Mouse (Mus musculus) forebrain, embryonic 14.5 days (tissue): ENCODE results near the gene Folr1. TPM values are rescaled to one million over a fixed set of nuclear protein-coding genes. Genes with fewer than 3 reads are reported as not detected.

ENCODE experiments used
- ATAC-seq: fragments of 200-750 bp; cut with Nextera tagmentation; 2 replicates; pipeline ENCODE4 v1.8.0; 2017; ENCODE audit warnings: mild to moderate bottlenecking, moderate library complexity
- DNase-seq: peaks from one replicate; pipeline ENCODE4 v3.0.0-alpha.2; 2015; ENCODE audit warnings: low spot score
- H3K27ac ChIP-seq: fragments of 300-500 bp; sonication (generic); 2 replicates; pipeline ENCODE4 v1.5.1; 2014; ENCODE audit warnings: low read depth, mild to moderate bottlenecking, control low read depth, low read length, moderate library complexity
- H3K27me3 ChIP-seq: fragments of 300-500 bp; sonication (generic); replicated peaks from 2 replicates; pipeline ENCODE4 v1.6.1; 2014; ENCODE audit warnings: low read length, control low read depth, mixed read lengths; ENCODE audit not compliant: control insufficient read depth, insufficient read depth
- H3K36me3 ChIP-seq: fragments of 300-500 bp; sonication (generic); 2 replicates; pipeline ENCODE4 v1.6.1; 2014; ENCODE audit warnings: low read length, control low read depth; ENCODE audit not compliant: control insufficient read depth, insufficient read depth
- H3K4me1 ChIP-seq: fragments of 300-500 bp; sonication (generic); 2 replicates; pipeline ENCODE4 v1.6.1; 2014; ENCODE audit warnings: antibody characterized with exemption, low read length, control low read depth; ENCODE audit not compliant: control insufficient read depth, insufficient read depth
- H3K4me2 ChIP-seq: fragments of 300-500 bp; sonication (generic); 2 replicates; pipeline ENCODE4 v1.6.1; 2014; ENCODE audit warnings: mild to moderate bottlenecking, control low read depth, low read length
- H3K4me3 ChIP-seq: fragments of 300-500 bp; sonication (generic); 2 replicates; pipeline ENCODE4 v1.5.1; 2014; ENCODE audit warnings: low read depth, low read length, control low read depth
- H3K9ac ChIP-seq: fragments of 300-500 bp; sonication (generic); 2 replicates; pipeline ENCODE4 v1.6.1; 2014; ENCODE audit warnings: mild to moderate bottlenecking, low read length, control low read depth, moderate library complexity
- H3K9me3 ChIP-seq: fragments of 300-500 bp; sonication (generic); replicated peaks from 2 replicates; pipeline ENCODE4 v1.6.1; 2016; ENCODE audit warnings: low read length, control low read depth, mixed read lengths; ENCODE audit not compliant: control insufficient read depth
- WGBS: fragments of 180-500 bp; shearing (Covaris S2); extraction: QIAGEN DNeasy Blood & Tissue Kit; methylation state at CpG from one replicate; pipeline ENCODE4 v1.1.7; 2014; 5-methylcytosine and 5-hydroxymethylcytosine counted together
- polyA plus RNA-seq: library from polyadenylated mRNA; unstranded; fragments of >200 nt; fragmentation: Nextera tagmentation; extraction: Ambion mirVana; gene quantifications from 2 replicates; pipeline ENCODE4 v1.2.1, GENCODE M21; 2014

Gene Folr1
- polyA plus RNA-seq, result 26.1 and 30.6 TPM in 2 replicates

DNA sequence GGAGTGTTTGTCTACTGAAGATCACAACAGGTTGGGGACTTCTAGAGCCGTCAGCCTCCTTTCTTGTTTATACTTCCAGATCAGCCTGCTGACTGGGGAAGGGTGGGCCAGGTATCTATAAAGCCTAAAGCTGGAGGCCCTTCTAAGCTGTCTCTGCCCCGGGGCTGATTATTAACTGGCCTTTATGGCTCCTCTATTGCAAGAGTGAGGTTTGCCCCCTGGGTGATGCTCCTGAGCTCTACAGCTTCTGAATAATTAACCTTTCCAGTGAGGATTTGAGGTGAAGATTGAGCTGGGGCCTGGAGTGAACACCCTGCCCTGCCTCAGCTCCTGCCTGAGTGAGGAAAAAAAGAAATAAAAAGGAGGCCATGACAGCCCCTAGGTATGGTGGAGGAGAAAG is at the start of gene Folr1:
Gene Folr1, minus strand, starts transcription at position 160 of the 400 bp plus-strand sequence.
- no peak within 1 kb of the TSS for H3K4me2 ChIP-seq
- no peak for DNase-seq
- H3K36me3 ChIP-seq, result no peaks in the 10 kb centered on the region
- H3K9me3 ChIP-seq, result no peaks in the 10 kb centered on the region
- H3K27me3 ChIP-seq, result no peaks in the 10 kb centered on the region
- ATAC-seq, result no peak
- no peak within 1 kb of the TSS for H3K27ac ChIP-seq
- no peak within 1 kb of the TSS for H3K4me3 ChIP-seq
- WGBS, result 82% methylated on average over 2 of the region's 2 CpGs
- H3K4me1 ChIP-seq, result no peaks in the 10 kb centered on the region
- H3K9ac ChIP-seq, result no peak within 1 kb of the TSS

GRCm38 (mm10) chr7:101918071-101918470 is 47.5 kb upstream of the Folr1 start:
- Histone ChIP-seq H3K27me3 (no peaks in the 10 kb centered on the region), H3K27ac (no peak overlapping the region), H3K36me3 (peaks cover 14% of the 10 kb centered on the region), H3K4me1 (no peaks in the 10 kb centered on the region), H3K4me2 (no peak overlapping the region), H3K4me3 (no peak overlapping the region), H3K9me3 (no peaks in the 10 kb centered on the region), H3K9ac (no peak overlapping the region)
- DNase-seq, result peak; percentile 80
- WGBS, result 23% methylated on average over 1 of the region's 1 CpGs
- ATAC-seq, result peak; percentile 81

- H3K27ac ChIP-seq, result no peak overlapping the region
- no peak overlapping the region for H3K9ac ChIP-seq
- no peak overlapping the region for H3K4me3 ChIP-seq
- peaks cover 48% of the 10 kb centered on the region for H3K36me3 ChIP-seq
- peaks cover 2% of the 10 kb centered on the region; the same call in 1 of the 2 replicates for H3K4me1 ChIP-seq
- no peaks in the 10 kb centered on the region for H3K27me3 ChIP-seq
- DNase-seq, result no peak
- WGBS, result 67% methylated on average over 3 of the region's 3 CpGs
- no peaks in the 10 kb centered on the region for H3K9me3 ChIP-seq
- H3K4me2 ChIP-seq, result no peak overlapping the region
- ATAC-seq, result no peak
Observed at GRCm38 (mm10) chr7:101911982-101912381, 41.4 kb upstream of the Folr1 start.

- no peak overlapping the region for H3K9ac ChIP-seq
- H3K27me3 ChIP-seq, result no peaks in the 10 kb centered on the region
- no peak overlapping the region for H3K4me3 ChIP-seq
- DNase-seq, result no peak
- H3K36me3 ChIP-seq, result peaks cover 48% of the 10 kb centered on the region
- no peak for ATAC-seq
- 89% methylated on average over 4 of the region's 4 CpGs for WGBS
- no peaks in the 10 kb centered on the region for H3K9me3 ChIP-seq
- H3K4me2 ChIP-seq, result no peak overlapping the region
- no peak overlapping the region for H3K27ac ChIP-seq
- peaks cover 8% of the 10 kb centered on the region for H3K4me1 ChIP-seq
Observed at GRCm38 (mm10) chr7:101910138-101910537, 39.5 kb upstream of the Folr1 start.

DNA sequence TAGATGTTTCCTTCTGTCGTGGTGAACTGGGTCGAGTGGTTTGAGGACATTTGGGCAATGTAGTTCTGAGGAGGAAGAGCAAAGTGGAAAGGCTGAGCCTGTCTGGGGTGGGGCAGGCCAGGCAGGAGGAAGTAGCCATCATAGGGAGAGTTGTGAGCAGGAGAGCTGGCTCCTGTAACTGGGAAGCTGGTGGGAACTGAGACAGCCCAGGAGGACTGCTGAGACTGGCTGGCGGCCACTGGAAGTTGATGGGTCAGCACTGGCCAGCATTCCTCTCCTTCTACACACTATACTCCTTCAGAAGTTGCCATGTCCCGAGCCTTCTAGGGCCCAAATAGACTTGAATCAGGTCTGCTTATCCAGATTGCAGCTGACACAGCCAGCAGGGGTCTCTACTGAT is 37.8 kb upstream of the Folr1 start:
- Histone ChIP-seq H3K9me3 (no peaks in the 10 kb centered on the region), H3K27me3 (no peaks in the 10 kb centered on the region), H3K4me3 (no peak overlapping the region), H3K4me2 (no peak overlapping the region), H3K4me1 (peaks cover 10% of the 10 kb centered on the region), H3K27ac (no peak overlapping the region), H3K36me3 (peaks cover 38% of the 10 kb centered on the region), H3K9ac (no peak overlapping the region)
- DNase-seq (no peak), ATAC-seq (no peak)
- WGBS, result 88% methylated on average over 4 of the region's 4 CpGs

DNA sequence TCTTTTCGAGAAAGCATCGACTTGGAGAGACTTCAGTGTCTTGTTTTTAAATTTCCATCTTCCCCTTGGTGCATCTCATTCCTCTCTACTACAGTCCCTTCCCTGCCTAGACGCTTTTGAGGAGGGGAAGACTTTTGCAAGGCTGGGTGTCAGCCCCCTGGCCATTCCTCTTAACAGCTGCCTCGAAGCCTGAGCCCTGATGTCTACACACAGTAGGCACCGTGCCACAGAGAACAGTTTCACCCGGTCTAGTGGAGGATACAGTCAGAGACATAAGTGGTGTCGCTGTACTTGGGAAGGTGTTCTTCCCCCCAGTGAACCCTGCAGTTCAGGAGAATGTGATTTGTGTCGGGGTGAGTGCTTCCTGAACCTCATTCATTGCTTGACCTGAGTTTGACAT is 36.1 kb upstream of the Folr1 start:
- peaks cover 10% of the 10 kb centered on the region for H3K4me1 ChIP-seq
- H3K9ac ChIP-seq, result peak overlapping the region; percentile 90; the same call in 1 of the 2 replicates
- H3K9me3 ChIP-seq, result no peaks in the 10 kb centered on the region
- peaks cover 21% of the 10 kb centered on the region for H3K36me3 ChIP-seq
- peak overlapping the region; percentile 67 for H3K4me3 ChIP-seq
- H3K27ac ChIP-seq, result no peak overlapping the region
- H3K4me2 ChIP-seq, result peak overlapping the region; percentile 80
- ATAC-seq, result no peak
- 82% methylated on average over 8 of the region's 8 CpGs for WGBS
- DNase-seq, result no peak
- no peaks in the 10 kb centered on the region for H3K27me3 ChIP-seq

DNA sequence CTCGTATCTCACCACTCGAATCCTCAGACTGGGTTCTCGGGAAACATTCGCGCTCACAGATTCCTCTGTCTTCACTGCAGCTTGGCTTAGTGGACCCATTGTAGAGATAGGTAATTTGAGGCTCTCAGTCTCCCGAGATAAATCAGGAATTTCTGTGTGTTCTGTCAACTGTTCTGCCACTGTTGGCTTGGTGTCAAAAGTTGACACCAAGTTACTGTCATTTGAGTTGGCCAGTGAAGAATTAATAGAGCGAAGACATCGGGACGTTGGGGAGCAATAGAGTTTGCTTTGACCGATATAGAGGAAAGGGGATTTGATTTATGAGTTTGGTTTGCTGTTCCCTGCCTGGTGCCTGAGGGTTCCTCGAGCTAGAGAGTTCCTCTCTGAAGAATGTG is 35.7 kb upstream of the Folr1 start, which contains the start of gene Tomt:
Gene Tomt, minus strand, starts transcription at position 73 of the 395 bp plus-strand sequence.
- ATAC-seq, result no peak
- H3K9me3 ChIP-seq, result no peaks in the 10 kb centered on the region
- H3K4me3 ChIP-seq, result peak within 1 kb of the TSS; percentile 67
- no peaks in the 10 kb centered on the region for H3K27me3 ChIP-seq
- peaks cover 17% of the 10 kb centered on the region for H3K36me3 ChIP-seq
- H3K4me2 ChIP-seq, result peak within 1 kb of the TSS; percentile 80
- no peak for DNase-seq
- peak within 1 kb of the TSS; percentile 90 for H3K9ac ChIP-seq
- peaks cover 10% of the 10 kb centered on the region for H3K4me1 ChIP-seq
- whole genome bisulfite sequencing, result 24% methylated on average over 11 of the region's 11 CpGs
- H3K27ac ChIP-seq, result peak within 1 kb of the TSS; percentile 95

DNA sequence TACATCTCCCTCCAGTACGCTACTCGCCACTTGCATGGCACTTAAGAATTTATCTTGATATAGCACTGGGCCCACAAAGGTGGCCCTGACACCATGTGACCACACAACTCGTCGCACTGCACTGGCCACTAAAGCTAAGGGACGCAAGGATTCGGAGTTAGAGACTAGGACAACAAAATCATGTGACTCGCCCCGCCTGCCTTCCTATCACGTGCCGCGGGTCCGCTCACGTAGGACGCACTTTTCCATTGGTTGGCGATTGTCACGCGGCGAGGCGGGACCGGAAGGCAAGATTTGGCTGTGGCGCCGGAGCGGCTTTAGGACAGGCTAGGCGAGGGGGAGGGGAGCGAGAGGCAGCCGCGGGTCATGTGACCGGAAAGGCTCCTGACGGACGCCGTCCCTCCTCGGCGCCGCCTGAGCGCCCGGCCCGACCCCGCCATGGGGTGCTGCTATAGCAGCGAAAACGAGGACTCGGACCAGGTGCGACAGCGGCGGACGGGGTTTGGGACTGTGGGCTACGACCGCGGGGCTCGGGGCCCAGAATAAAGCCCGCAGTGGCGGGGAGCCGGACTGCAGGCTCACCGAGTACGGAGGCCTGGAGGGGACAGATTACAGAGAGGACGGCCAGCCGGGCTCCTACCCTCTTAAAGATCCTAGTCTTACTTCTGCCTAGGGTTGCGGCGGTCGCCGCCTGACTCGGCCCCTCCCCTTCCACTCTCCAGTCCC is 35.1 kb upstream of the Folr1 start, which contains the start of gene Lamtor1:
Gene Lamtor1, plus strand, starts transcription at position 344 of the 726 bp plus-strand sequence.
- Histone ChIP-seq H3K36me3 (peaks cover 11% of the 10 kb centered on the region), H3K4me3 (peak within 1 kb of the TSS; percentile 67), H3K9me3 (no peaks in the 10 kb centered on the region), H3K27ac (peak within 1 kb of the TSS; percentile 95), H3K9ac (peak within 1 kb of the TSS; percentile 90), H3K4me1 (peaks cover 10% of the 10 kb centered on the region), H3K27me3 (no peaks in the 10 kb centered on the region), H3K4me2 (peak within 1 kb of the TSS; percentile 80)
- peak; percentile 99 for ATAC-seq
- peak; percentile 99 for DNase-seq
- under 1% methylated on average over 61 of the region's 61 CpGs for WGBS

DNA sequence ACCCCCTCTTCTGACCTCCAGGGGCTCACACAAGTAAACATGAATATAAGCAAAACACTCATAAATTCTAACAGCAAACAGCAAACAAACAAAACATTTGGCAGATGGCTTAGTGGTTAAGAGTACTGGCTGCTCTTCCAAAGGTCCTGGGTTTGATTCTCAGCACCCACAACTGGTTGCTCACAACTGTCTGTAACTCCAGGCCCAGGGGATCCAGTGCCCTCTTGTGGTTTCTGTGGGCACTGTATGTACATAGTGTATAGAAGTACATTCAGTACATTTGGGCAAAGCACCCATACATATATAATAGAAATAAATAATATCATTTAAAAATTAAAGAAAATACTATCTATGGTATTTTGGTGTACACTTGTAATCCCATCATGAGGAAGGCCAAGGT is 32.3 kb upstream of the Folr1 start:
- Histone ChIP-seq H3K4me2 (no peak overlapping the region), H3K4me3 (no peak overlapping the region), H3K4me1 (peaks cover 10% of the 10 kb centered on the region), H3K27ac (no peak overlapping the region), H3K36me3 (no peaks in the 10 kb centered on the region), H3K9me3 (no peaks in the 10 kb centered on the region), H3K9ac (no peak overlapping the region), H3K27me3 (no peaks in the 10 kb centered on the region)
- DNase-seq (no peak), ATAC-seq (no peak)
